Mouse (Mus musculus) left cerebral cortex, postnatal 4 days (tissue): ENCODE measurements around the gene Ccdc14. TPM values are rescaled to one million over a fixed set of nuclear protein-coding genes. Genes with fewer than 3 reads are reported as not detected.

Experiments
- total RNA-seq, 2 experiments: library from RNA; stranded (reverse); gene quantifications; 2 replicates each; pipeline ENCODE4 v1.2.3; 2021

Ccdc14 gene
- total RNA-seq, 2 experiments from 2014 or later = 4.8 to 5.1 TPM

Other genes starting within 250 kb of the Ccdc14 start
- gene Kalrn, start 117.1 kb upstream of the Ccdc14 start, total RNA-seq = 100 to 1,000 TPM; 233 to 236 TPM
- not detected for gene Ropn1, start 40.7 kb upstream of the Ccdc14 start, total RNA-seq
- gene Mylk, start 54.6 kb downstream of the Ccdc14 start, total RNA-seq = 1 to 10 TPM; 6.6 to 8.6 TPM